Mouse (Mus musculus) kidney, adult 2 months (tissue): Measurements from ENCODE around the gene Dlgap1.

ENCODE experiments used
- CTCF ChIP-seq: fragments of 200-500 bp; conservative IDR thresholded peaks from 2 replicates; pipeline ENCODE4 v1.5.1; 2011; ENCODE audit warnings: low read depth, mild to moderate bottlenecking, control low read depth, low read length, moderate library complexity, mixed read lengths; ENCODE audit not compliant: insufficient read depth, insufficient read length
- POLR2A ChIP-seq: fragments of 200-500 bp; IDR thresholded peaks from one replicate; pipeline ENCODE4 v1.6.1; 2011; ENCODE audit warnings: low read depth, low read length, control low read depth

GRCm38 (mm10) chr17:70870581-70870980 lies 901.7 kb downstream of the Dlgap1 start:
- TF ChIP-seq CTCF (no peak), POLR2A (no peak)
